Mouse (Mus musculus) thymus, adult 2 months (tissue): Measurements from ENCODE around the gene Mkrn3.

ENCODE experiments used
- CTCF ChIP-seq: fragments of 200-500 bp; IDR thresholded peaks from 2 replicates; pipeline ENCODE4 v1.5.1; 2012; ENCODE audit warnings: mild to moderate bottlenecking, control low read depth, low read length, moderate library complexity, borderline replicate concordance; ENCODE audit not compliant: control insufficient read depth, poor library complexity, insufficient read depth; ENCODE audit errors: extremely low read depth
- POLR2A ChIP-seq: fragments of 200-500 bp; IDR thresholded peaks from 2 replicates; pipeline ENCODE4 v1.6.1; 2012; ENCODE audit warnings: mild to moderate bottlenecking, low read length, control low read depth, moderate library complexity; ENCODE audit not compliant: control insufficient read depth, poor library complexity, insufficient read depth; ENCODE audit errors: extremely low read depth

DNA sequence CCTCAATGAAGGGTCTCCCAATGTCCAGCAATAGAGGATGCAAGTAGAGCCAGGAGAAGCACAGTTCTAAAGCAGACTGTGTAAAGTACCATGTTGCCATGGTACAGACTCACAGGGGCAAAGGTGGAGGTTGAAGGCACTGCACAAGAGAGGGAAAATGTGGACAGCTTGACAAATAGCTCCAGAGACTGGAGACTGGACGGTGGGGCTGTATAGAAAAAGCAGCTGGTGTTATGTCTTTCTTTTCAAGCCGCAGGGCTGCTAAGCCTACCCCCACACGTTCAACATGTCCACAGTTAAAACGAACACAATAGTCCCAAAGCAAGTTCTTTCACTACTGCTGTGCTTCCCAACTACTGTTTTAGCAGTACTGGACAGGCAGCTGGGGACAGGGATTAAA, 3.3 kb upstream of the Mkrn3 start:
- TF ChIP-seq CTCF, result no peak
- no peak for TF ChIP-seq POLR2A
